Mouse (Mus musculus): ENCODE results near the gene Elovl5. TPM values are rescaled to one million over a fixed set of nuclear protein-coding genes. Genes with fewer than 3 reads are reported as not detected.

The Elovl5 gene
- 80.4 and 81.5 TPM in 2 replicates for total RNA-seq (2014; fragmentation: Nextera tagmentation)
- total RNA-seq (2017): 94.5 and 99.9 TPM in 2 replicates
- polyA plus RNA-seq (2012): 6.3 and 11.7 TPM in 2 replicates

DNA sequence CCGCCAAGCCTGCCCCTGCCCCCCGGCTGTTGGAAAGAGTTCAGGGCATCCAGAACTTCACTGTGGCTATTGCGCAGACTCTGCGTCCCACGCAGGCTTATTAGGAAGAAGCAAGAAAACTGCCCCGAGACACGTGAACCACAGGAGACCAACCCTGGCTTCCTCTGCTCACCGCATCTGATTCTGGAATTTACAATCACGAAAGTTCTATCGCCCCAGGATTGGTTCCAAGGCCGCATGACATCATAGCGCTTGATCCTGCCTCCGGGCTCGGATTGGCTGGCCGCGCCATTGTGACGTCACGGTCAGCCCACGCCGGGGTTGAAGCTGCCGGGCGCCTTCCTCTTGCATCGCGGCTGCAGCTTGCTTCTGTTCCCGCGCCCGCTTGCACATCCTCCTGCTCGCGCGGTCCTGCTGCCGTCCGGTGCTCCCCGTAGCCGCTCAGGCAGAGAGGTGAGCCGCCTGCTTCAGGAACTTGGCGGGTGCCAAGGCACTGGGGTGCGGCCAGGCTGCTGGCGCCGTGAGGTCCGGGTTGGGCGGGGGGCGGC lies at the start of gene Elovl5:
Gene Elovl5, plus strand, starts transcription at position 291 of the 548 bp plus-strand sequence.
- no peaks in the 10 kb centered on the region for H3K9me3 ChIP-seq (replicated peaks)
- TF ChIP-seq GATA2 (IDR thresholded peaks at IDR 0.05; ENCODE audit: borderline replicate concordance, low read depth, low read length): no peak
- no peak for TF ChIP-seq CTCF (IDR thresholded peaks at IDR 0.05; ENCODE audit: low read depth, low read length)
- TF ChIP-seq POLR2AphosphoS5 (IDR thresholded peaks at IDR 0.05; ENCODE audit: insufficient replicate concordance, low read depth, low read length): no peak
- no peak for TF ChIP-seq TAL1 (conservative IDR thresholded peaks at IDR 0.05; ENCODE audit: low read depth, low read length)
- peaks cover 65% of the 10 kb centered on the region for H3K4me1 ChIP-seq (ENCODE audit: insufficient read depth, low read depth, low read length)
- H3K27me3 ChIP-seq (ENCODE audit: insufficient read depth, low read length): no peaks in the 10 kb centered on the region
- ATAC-seq (ENCODE audit: extremely low read depth, insufficient number of reproducible peaks, low FRiP score, poor library complexity, severe bottlenecking) (peak; percentile 98), DNase-seq (ENCODE audit: low spot score) (peak; percentile 94)
- H3K36me3 ChIP-seq (replicated peaks): peaks cover 36% of the 10 kb centered on the region
- H3K4me3 ChIP-seq (ENCODE audit: low read depth, low read length): peak within 1 kb of the TSS; percentile 98

DNA sequence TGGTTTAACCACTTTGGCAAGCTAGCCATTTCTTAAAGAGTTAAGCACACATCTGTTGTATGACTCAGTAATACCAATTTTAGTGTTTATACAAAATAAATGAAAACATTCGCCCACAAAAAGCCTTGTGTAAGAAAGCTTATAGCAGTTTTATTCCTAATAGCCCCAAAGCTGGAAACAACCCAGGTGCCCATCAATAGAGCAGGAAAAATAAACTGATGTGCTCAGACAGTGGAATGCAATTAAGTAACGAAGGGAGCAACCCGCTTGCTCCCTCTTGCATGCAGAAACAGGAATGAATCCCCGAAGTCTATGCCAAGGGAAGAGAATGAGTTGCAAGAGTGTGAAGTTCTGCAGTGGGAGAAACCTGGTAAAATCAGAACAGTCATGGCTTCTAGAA lies 25.7 kb upstream of the Elovl5 start:
- DNase-seq (ENCODE audit: low spot score): no peak

DNA sequence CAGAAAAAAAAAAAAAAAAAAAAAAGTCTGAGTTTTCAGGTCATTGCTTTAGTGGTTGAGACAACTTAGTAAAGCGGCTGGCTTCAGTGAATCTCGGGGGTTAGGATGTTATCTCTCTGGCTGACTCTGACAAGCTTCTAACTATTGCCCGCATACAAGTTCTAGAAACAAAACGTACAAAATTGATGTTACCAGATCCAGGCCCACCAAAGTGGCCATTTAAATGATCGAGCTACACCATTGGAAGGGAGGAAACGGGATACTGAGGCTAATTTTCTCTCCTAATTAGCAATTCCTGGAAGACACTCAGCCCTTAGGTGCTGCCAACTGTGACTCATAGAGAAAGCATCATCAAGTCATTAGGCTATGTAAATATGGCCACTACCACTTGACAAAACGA lies 18.6 kb upstream of the Elovl5 start:
- ATAC-seq (ENCODE audit: extremely low read depth, insufficient number of reproducible peaks, low FRiP score, poor library complexity, severe bottlenecking): no peak
- TF ChIP-seq CTCF (IDR thresholded peaks at IDR 0.05; ENCODE audit: low read depth, low read length) (no peak), TAL1 (conservative IDR thresholded peaks at IDR 0.05; ENCODE audit: low read depth, low read length) (no peak), GATA2 (IDR thresholded peaks at IDR 0.05; ENCODE audit: borderline replicate concordance, low read depth, low read length) (no peak), GATA1 (IDR thresholded peaks at IDR 0.05; ENCODE audit: borderline replicate concordance, low read length) (no peak), POLR2AphosphoS5 (IDR thresholded peaks at IDR 0.05; ENCODE audit: insufficient replicate concordance, low read depth, low read length) (no peak)

More for the DNA sequence above, 25.7 kb upstream of the Elovl5 start:
- no peak for ATAC-seq (ENCODE audit: extremely low read depth, insufficient number of reproducible peaks, low FRiP score, poor library complexity, severe bottlenecking)
- H3K4me1 ChIP-seq (ENCODE audit: insufficient read depth, low read depth, low read length): no peaks in the 10 kb centered on the region
- peaks cover 15% of the 10 kb centered on the region for H3K27me3 ChIP-seq (ENCODE audit: insufficient read depth, low read length)
- TF ChIP-seq GATA1 (IDR thresholded peaks at IDR 0.05; ENCODE audit: borderline replicate concordance, low read length): no peak
- H3K9me3 ChIP-seq (replicated peaks): no peaks in the 10 kb centered on the region
- no peak overlapping the region for H3K4me3 ChIP-seq (ENCODE audit: low read depth, low read length)
- H3K36me3 ChIP-seq (replicated peaks): no peaks in the 10 kb centered on the region

DNA sequence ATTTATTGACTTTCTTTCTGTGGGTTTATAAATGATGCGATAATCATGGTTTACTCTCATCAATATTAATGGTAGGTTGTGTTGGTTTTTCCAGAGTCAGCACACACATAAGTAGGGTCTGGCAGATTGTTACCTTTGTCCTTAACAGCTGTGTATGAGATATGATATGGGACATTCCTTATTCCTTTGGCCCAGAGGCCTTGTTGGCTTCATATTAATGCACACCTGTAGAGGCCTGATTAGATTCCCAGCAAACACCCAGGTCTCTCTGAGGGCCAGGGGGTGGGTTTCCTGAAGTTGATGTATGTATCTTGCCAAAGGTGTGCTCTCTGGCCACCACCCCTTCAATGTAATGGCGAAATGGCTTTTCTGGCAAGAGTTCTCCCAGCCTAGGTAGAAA lies 13.0 kb upstream of the Elovl5 start:
- Histone ChIP-seq H3K9me3 (replicated peaks) (no peaks in the 10 kb centered on the region; the same call in 1 of the 2 replicates), H3K4me3 (ENCODE audit: low read depth, low read length) (no peak overlapping the region), H3K4me1 (ENCODE audit: insufficient read depth, low read depth, low read length) (peaks cover 4% of the 10 kb centered on the region), H3K36me3 (replicated peaks) (no peaks in the 10 kb centered on the region), H3K27me3 (ENCODE audit: insufficient read depth, low read length) (peaks cover 11% of the 10 kb centered on the region; the same call in 1 of the 2 replicates)
- no peak for DNase-seq (ENCODE audit: low spot score)
- TF ChIP-seq TAL1 (conservative IDR thresholded peaks at IDR 0.05; ENCODE audit: low read depth, low read length) (no peak), CTCF (IDR thresholded peaks at IDR 0.05; ENCODE audit: low read depth, low read length) (no peak), GATA2 (IDR thresholded peaks at IDR 0.05; ENCODE audit: borderline replicate concordance, low read depth, low read length) (no peak), POLR2AphosphoS5 (IDR thresholded peaks at IDR 0.05; ENCODE audit: insufficient replicate concordance, low read depth, low read length) (no peak), GATA1 (IDR thresholded peaks at IDR 0.05; ENCODE audit: borderline replicate concordance, low read length) (no peak)
- no peak for ATAC-seq (ENCODE audit: extremely low read depth, insufficient number of reproducible peaks, low FRiP score, poor library complexity, severe bottlenecking)

More for the DNA sequence above, 18.6 kb upstream of the Elovl5 start:
- Histone ChIP-seq H3K27me3 (ENCODE audit: insufficient read depth, low read length) (peaks cover 21% of the 10 kb centered on the region), H3K36me3 (replicated peaks) (no peaks in the 10 kb centered on the region), H3K9me3 (replicated peaks) (no peaks in the 10 kb centered on the region), H3K4me3 (ENCODE audit: low read depth, low read length) (no peak overlapping the region), H3K4me1 (ENCODE audit: insufficient read depth, low read depth, low read length) (peaks cover 4% of the 10 kb centered on the region)
- DNase-seq (ENCODE audit: low spot score): no peak

DNA sequence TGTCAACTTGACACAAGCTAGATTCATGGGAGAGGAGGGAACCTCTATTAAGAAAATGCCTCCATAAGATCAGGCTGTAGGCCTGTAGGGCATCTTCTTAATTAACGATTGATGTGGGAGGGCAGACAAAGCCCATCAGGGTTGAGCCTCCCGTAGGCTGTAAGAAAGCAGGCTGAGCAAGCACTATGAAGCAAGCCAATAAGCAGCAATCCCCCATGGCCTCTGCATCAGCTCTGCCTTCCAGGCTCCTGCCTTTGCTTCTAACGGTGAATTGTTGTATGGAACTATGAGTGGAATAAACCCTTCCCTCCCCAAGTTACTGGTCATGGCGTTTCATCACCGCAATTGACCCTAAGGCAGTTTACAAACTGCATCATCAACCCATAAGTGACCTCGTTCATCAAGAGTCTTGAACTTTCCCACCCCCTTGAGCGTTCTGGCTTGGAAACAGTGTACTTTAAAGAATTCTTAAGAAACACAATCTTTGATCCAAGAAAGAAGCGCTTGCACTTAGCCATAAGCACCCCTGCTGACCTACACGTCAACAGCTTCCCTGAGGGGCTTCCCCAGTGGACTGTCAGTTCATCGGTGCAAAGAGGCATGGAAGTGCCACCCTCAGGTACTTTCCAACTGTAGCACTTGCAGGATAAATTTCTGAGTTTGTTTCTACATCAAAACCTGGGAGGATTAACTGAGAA lies 7.4 kb upstream of the Elovl5 start:
- Histone ChIP-seq H3K4me3 (ENCODE audit: low read depth, low read length) (peak overlapping the region; percentile 79), H3K36me3 (replicated peaks) (peaks cover 3% of the 10 kb centered on the region), H3K4me1 (ENCODE audit: insufficient read depth, low read depth, low read length) (peaks cover 27% of the 10 kb centered on the region), H3K27me3 (ENCODE audit: insufficient read depth, low read length) (no peaks in the 10 kb centered on the region), H3K9me3 (replicated peaks) (no peaks in the 10 kb centered on the region; the same call in 1 of the 2 replicates)
- TF ChIP-seq GATA1 (IDR thresholded peaks at IDR 0.05; ENCODE audit: borderline replicate concordance, low read length) (no peak), CTCF (IDR thresholded peaks at IDR 0.05; ENCODE audit: low read depth, low read length) (no peak), POLR2AphosphoS5 (IDR thresholded peaks at IDR 0.05; ENCODE audit: insufficient replicate concordance, low read depth, low read length) (no peak), TAL1 (conservative IDR thresholded peaks at IDR 0.05; ENCODE audit: low read depth, low read length) (no peak), GATA2 (IDR thresholded peaks at IDR 0.05; ENCODE audit: borderline replicate concordance, low read depth, low read length) (no peak)
- DNase-seq (ENCODE audit: low spot score) (no peak), ATAC-seq (ENCODE audit: extremely low read depth, insufficient number of reproducible peaks, low FRiP score, poor library complexity, severe bottlenecking) (no peak)

DNA sequence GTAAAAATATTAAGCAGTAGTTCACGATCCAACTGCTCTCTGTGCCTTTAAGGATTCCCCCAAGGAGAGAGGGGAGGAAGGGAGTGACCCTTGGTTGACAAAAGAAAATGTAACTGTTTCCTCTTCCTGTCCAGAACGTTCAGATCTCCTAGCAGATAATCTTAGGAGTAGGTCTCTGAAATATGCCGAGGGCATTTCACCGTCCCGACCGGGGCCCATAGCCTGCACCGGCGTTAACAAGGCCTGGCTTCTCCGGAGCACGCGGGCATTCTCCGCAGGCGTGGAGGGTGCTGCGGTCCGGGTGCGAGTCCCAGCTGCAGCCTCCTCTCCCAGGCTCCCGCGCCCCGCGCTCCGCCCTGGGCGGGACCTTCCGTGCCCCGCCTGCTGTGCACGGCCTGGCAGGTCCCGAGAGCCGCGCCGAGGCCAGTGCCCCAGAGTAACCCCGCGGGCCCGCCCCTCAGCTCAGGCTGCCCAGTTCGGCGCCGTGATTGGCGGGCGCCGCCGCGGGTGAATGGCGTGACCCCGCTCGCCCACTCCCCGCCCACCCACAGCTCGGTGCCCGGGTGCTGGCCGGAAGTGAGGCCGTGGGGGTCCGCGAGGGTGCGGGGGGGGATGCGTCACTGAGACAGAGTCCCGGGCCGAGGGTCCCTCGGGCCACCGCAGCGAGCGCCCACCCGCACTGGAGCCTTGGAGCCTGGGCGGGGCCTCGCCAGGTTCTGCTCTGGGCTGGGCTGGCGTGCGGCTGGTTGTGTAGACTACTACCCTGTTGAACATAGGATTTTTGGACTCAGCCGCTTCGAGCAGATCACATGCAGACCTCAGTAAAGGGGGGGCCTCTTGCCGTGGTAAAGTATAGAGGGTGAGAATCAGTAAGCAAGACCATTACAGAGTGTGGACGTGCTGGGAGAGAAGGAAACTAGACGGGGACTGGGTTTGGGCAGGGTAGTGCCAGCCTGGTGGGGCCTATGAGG lies 6.6 kb upstream of the Elovl5 start:
- DNase-seq (ENCODE audit: low spot score) (peak; percentile 94), ATAC-seq (ENCODE audit: extremely low read depth, insufficient number of reproducible peaks, low FRiP score, poor library complexity, severe bottlenecking) (peak; percentile 84)
- H3K4me1 ChIP-seq (ENCODE audit: insufficient read depth, low read depth, low read length): peaks cover 31% of the 10 kb centered on the region
- no peaks in the 10 kb centered on the region for H3K27me3 ChIP-seq (ENCODE audit: insufficient read depth, low read length)
- no peaks in the 10 kb centered on the region; the same call in 1 of the 2 replicates for H3K9me3 ChIP-seq (replicated peaks)
- H3K36me3 ChIP-seq (replicated peaks): peaks cover 4% of the 10 kb centered on the region
- no peak for TF ChIP-seq POLR2AphosphoS5 (IDR thresholded peaks at IDR 0.05; ENCODE audit: insufficient replicate concordance, low read depth, low read length)
- TF ChIP-seq GATA1 (IDR thresholded peaks at IDR 0.05; ENCODE audit: borderline replicate concordance, low read length): no peak
- no peak for TF ChIP-seq CTCF (IDR thresholded peaks at IDR 0.05; ENCODE audit: low read depth, low read length)
- no peak for TF ChIP-seq GATA2 (IDR thresholded peaks at IDR 0.05; ENCODE audit: borderline replicate concordance, low read depth, low read length)
- TF ChIP-seq TAL1 (conservative IDR thresholded peaks at IDR 0.05; ENCODE audit: low read depth, low read length): no peak
- H3K4me3 ChIP-seq (ENCODE audit: low read depth, low read length): peak overlapping the region; percentile 79
